Mouse (Mus musculus): ENCODE measurements around the gene Capns1. TPM values are rescaled to one million over a fixed set of nuclear protein-coding genes. Genes with fewer than 3 reads are reported as not detected.

The Capns1 gene
- total and polyA plus RNA-seq, 3 experiments, result 31.7 to 354 TPM; not detected in 1

GRCm38 (mm10) chr7:30194884-30195283, 3.7 kb downstream of the Capns1 start:
- peak overlapping the region; percentile 57 to 66 for H3K4me3 ChIP-seq (ENCODE audit: control insufficient read depth in 1 of 2, insufficient read depth in 1 of 2, low read depth in 2 of 2, low read length in 2 of 2)
- H3K79me2 ChIP-seq (ENCODE audit: control insufficient read depth, insufficient read depth, low read length, poor library complexity), result peaks cover 9% of the 10 kb centered on the region
- no peaks in the 10 kb centered on the region for H3K9me3 ChIP-seq (replicated peaks; ENCODE audit: insufficient read depth, low read length)
- H3K4me1 ChIP-seq (ENCODE audit: control insufficient read depth in 1 of 2, insufficient read depth in 2 of 2, low read length in 2 of 2), result peaks cover 0 to 17% of the 10 kb centered on the region in 2 experiments; a peak in 3 of 4 replicates
- peak overlapping the region; percentile 76 for H3K27ac ChIP-seq (ENCODE audit: control insufficient read depth, low read depth, low read length)
- DNase-seq (ENCODE audit: low read depth, low spot score), result peak; percentile 96
- H3K9ac ChIP-seq (ENCODE audit: control insufficient read depth, low read depth, low read length, poor library complexity, severe bottlenecking), result peak overlapping the region; percentile 68
- H3K27me3 ChIP-seq (ENCODE audit: control insufficient read depth in 1 of 2, insufficient read depth in 2 of 2, low read length in 2 of 2), result no peaks in the 10 kb centered on the region
- no peak for TF ChIP-seq ZKSCAN1 (IDR thresholded peaks at IDR 0.05; ENCODE audit: low read depth, low read length)
- TF ChIP-seq GABPA (IDR thresholded peaks at IDR 0.05; ENCODE audit: low read depth, low read length), result no peak
- TF ChIP-seq GATA1 (IDR thresholded peaks at IDR 0.05; ENCODE audit: low read depth, low read length), result no peak
- TF ChIP-seq HCFC1 (IDR thresholded peaks at IDR 0.05; ENCODE audit: low read depth, low read length), result peak; percentile 72
- TF ChIP-seq MYB (IDR thresholded peaks at IDR 0.05; ENCODE audit: low read depth, low read length), result no peak
- no peak for TF ChIP-seq EP300 (IDR thresholded peaks at IDR 0.05; ENCODE audit: low read depth in 1 of 2, low read length in 2 of 2)
- no peak for TF ChIP-seq KAT2A (conservative IDR thresholded peaks at IDR 0.05; ENCODE audit: low read depth, low read length)
- peak; percentile 86 for TF ChIP-seq NRF1 (IDR thresholded peaks at IDR 0.05; ENCODE audit: insufficient read depth, low read depth, low read length, poor library complexity, severe bottlenecking)
- TF ChIP-seq JUND (IDR thresholded peaks at IDR 0.05; ENCODE audit: low read depth, low read length), result no peak
- no peak for TF ChIP-seq ZC3H11A (IDR thresholded peaks at IDR 0.05; ENCODE audit: low read depth, low read length)
- TF ChIP-seq MAX (IDR thresholded peaks at IDR 0.05; ENCODE audit: low read length), result no peak
- TF ChIP-seq TBP (IDR thresholded peaks at IDR 0.05; ENCODE audit: low read depth, low read length), result no peak
- TF ChIP-seq CTCF (IDR thresholded peaks at IDR 0.05 in 2 of 3, conservative IDR thresholded peaks at IDR 0.05 in 1 of 3; ENCODE audit: control insufficient read depth in 1 of 3, insufficient read depth in 1 of 3, low read depth in 2 of 3, low read length in 3 of 3, poor library complexity in 1 of 3, severe bottlenecking in 1 of 3), result no peak
- peak; percentile 58; the same call in 1 of the 2 replicates for TF ChIP-seq NELFE (IDR thresholded peaks at IDR 0.05; ENCODE audit: low read depth, low read length)
- TF ChIP-seq MYC (IDR thresholded peaks at IDR 0.05; ENCODE audit: low read depth, low read length), result no peak
- TF ChIP-seq SMC3 (IDR thresholded peaks at IDR 0.05; ENCODE audit: low read depth, low read length), result no peak
- TF ChIP-seq POLR2AphosphoS2 (IDR thresholded peaks at IDR 0.05; ENCODE audit: low read length), result no peak
- TF ChIP-seq ELF1 (IDR thresholded peaks at IDR 0.05; ENCODE audit: low read depth, low read length), result no peak; the same call in none of the 2 replicates
- TF ChIP-seq RAD21 (IDR thresholded peaks at IDR 0.05; ENCODE audit: low read depth, low read length), result no peak
- no peak for TF ChIP-seq RCOR1 (IDR thresholded peaks at IDR 0.05; ENCODE audit: low read depth, low read length)
- peak; percentile 77 for TF ChIP-seq ZNF384 (IDR thresholded peaks at IDR 0.05; ENCODE audit: low read depth, low read length)
- peak; percentile 67 to 70; a peak in 3 of 4 replicates for TF ChIP-seq POLR2A (IDR thresholded peaks at IDR 0.05; ENCODE audit: control insufficient read depth in 1 of 2, insufficient read depth in 1 of 2, low read depth in 1 of 2, low read length in 2 of 2, poor library complexity in 1 of 2)
- TF ChIP-seq ETS1 (IDR thresholded peaks at IDR 0.05; ENCODE audit: low read depth, low read length), result no peak
- TF ChIP-seq UBTF (IDR thresholded peaks at IDR 0.05; ENCODE audit: borderline replicate concordance, insufficient read depth, low read depth, low read length), result no peak
- TF ChIP-seq CHD1 (IDR thresholded peaks at IDR 0.05; ENCODE audit: low read depth, low read length), result no peak
- TF ChIP-seq TCF12 (IDR thresholded peaks at IDR 0.05; ENCODE audit: low read depth, low read length), result peak; percentile 25; the same call in 1 of the 2 replicates
- TF ChIP-seq SIN3A (IDR thresholded peaks at IDR 0.05; ENCODE audit: low read length), result peak; percentile 48; the same call in 1 of the 2 replicates
- TF ChIP-seq MEF2A (IDR thresholded peaks at IDR 0.05; ENCODE audit: extremely low read depth, insufficient replicate concordance, low read depth, low read length, poor library complexity, severe bottlenecking), result no peak
- TF ChIP-seq MXI1 (IDR thresholded peaks at IDR 0.05; ENCODE audit: low read depth, low read length), result no peak
- TF ChIP-seq ZMIZ1 (IDR thresholded peaks at IDR 0.05; ENCODE audit: low read depth, low read length), result no peak
- no peak for TF ChIP-seq E2F4 (IDR thresholded peaks at IDR 0.05; ENCODE audit: borderline replicate concordance, low read depth, low read length)
- TF ChIP-seq USF1 (IDR thresholded peaks at IDR 0.05; ENCODE audit: low read depth, low read length), result no peak
- TF ChIP-seq MAZ (IDR thresholded peaks at IDR 0.05; ENCODE audit: low read depth, low read length), result no peak; the same call in 1 of the 2 replicates
- TF ChIP-seq POLR2AphosphoS5 (IDR thresholded peaks at IDR 0.05; ENCODE audit: borderline replicate concordance, low read depth, low read length), result no peak
- no peak for TF ChIP-seq MAFK (IDR thresholded peaks at IDR 0.05; ENCODE audit: borderline replicate concordance, low read depth, low read length)
- no peak for TF ChIP-seq CHD2 (IDR thresholded peaks at IDR 0.05; ENCODE audit: low read length)
- no peak for TF ChIP-seq USF2 (IDR thresholded peaks at IDR 0.05; ENCODE audit: borderline replicate concordance in 1 of 2, insufficient read depth in 1 of 2, low read depth in 1 of 2, low read length in 2 of 2)
- no peak for TF ChIP-seq TAL1 (IDR thresholded peaks at IDR 0.05; ENCODE audit: low read length)
- H3K36me3 ChIP-seq (ENCODE audit: control insufficient read depth in 1 of 2, insufficient read depth in 2 of 2, low read length in 2 of 2), result peaks cover 0 to 14% of the 10 kb centered on the region in 2 experiments; a peak in 2 of 4 replicates
